Mouse (Mus musculus) hematopoietic stem cell, adult 5-6 weeks (primary cell): ENCODE measurements around the gene Dnmt1. TPM values are rescaled to one million over a fixed set of nuclear protein-coding genes. Genes with fewer than 3 reads are reported as not detected.
"Not testable (repeated sequence)": the region's sequence is repeated elsewhere in the genome, so short reads cannot be mapped to it uniquely, and the experiment has no call there.

Experiments
- ATAC-seq, 2 experiments: fragments of 125-278 bp in 1 of 2; replicated peaks in 1 of 2; 2 replicates each; pipeline ENCODE4 v1.8.0; 2016 to 2017; ENCODE audit warnings: inconsistent platforms in 2 of 2, mild to moderate bottlenecking in 2 of 2, moderate number of reproducible peaks in 2 of 2, low read depth in 1 of 2, moderate TSS enrichment in 1 of 2; ENCODE audit not compliant: low FRiP score in 2 of 2, poor library complexity in 2 of 2, severe bottlenecking in 2 of 2, insufficient read depth in 1 of 2, low TSS enrichment in 1 of 2
- total RNA-seq: library from RNA; stranded (forward); fragments of 172-1452, 232-1000 nt; gene quantifications from 2 replicates; pipeline ENCODE4 v1.2.3, GENCODE M21; 2017

The Dnmt1 gene
- total RNA-seq: 198 and 242 TPM in 2 replicates

GRCm38 (mm10) chr9:20959430-20959938 lies at the start of gene Dnmt1:
TSS of gene Dnmt1 (minus strand) at chr9:20959888.
- no peak for ATAC-seq

- ATAC-seq: no peak
Observed at GRCm38 (mm10) chr9:21008007-21008406, 48.3 kb upstream of the Dnmt1 start.

GRCm38 (mm10) chr9:21007313-21007952 lies 47.7 kb upstream of the Dnmt1 start:
- ATAC-seq: no peak

- ATAC-seq: peak; percentile 81 to 96
Observed at GRCm38 (mm10) chr9:21002627-21003551, 43.2 kb upstream of the Dnmt1 start, which contains the start of gene Mrpl4. TSS of gene Mrpl4 (plus strand) at chr9:21002738.

- no peak for ATAC-seq
Observed at GRCm38 (mm10) chr9:21002270-21002626, 42.6 kb upstream of the Dnmt1 start.

GRCm38 (mm10) chr9:21001651-21002200 lies 42.0 kb upstream of the Dnmt1 start:
- ATAC-seq: no peak

- ATAC-seq: no peak
Observed at GRCm38 (mm10) chr9:21000811-21001210, 41.1 kb upstream of the Dnmt1 start.

- ATAC-seq: not testable (repeated sequence)
Observed at GRCm38 (mm10) chr9:20998337-20998736, 38.6 kb upstream of the Dnmt1 start.

- ATAC-seq: peak; percentile 50 to 64
Observed at GRCm38 (mm10) chr9:20997065-20997464, 37.4 kb upstream of the Dnmt1 start.

GRCm38 (mm10) chr9:20995069-20995468 lies 35.4 kb upstream of the Dnmt1 start:
- ATAC-seq: no peak

GRCm38 (mm10) chr9:20993165-20993898 lies 33.6 kb upstream of the Dnmt1 start:
- ATAC-seq: no peak

- no peak for ATAC-seq
Observed at GRCm38 (mm10) chr9:20991587-20991986, 31.9 kb upstream of the Dnmt1 start.

GRCm38 (mm10) chr9:20990861-20991260 lies 31.2 kb upstream of the Dnmt1 start:
- peak in 1 of 2 experiments; percentile 14; a peak in 1 of 4 replicates for ATAC-seq

- ATAC-seq: no peak
Observed at GRCm38 (mm10) chr9:20987953-20988352, 28.3 kb upstream of the Dnmt1 start.

GRCm38 (mm10) chr9:20986952-20987686 lies 27.4 kb upstream of the Dnmt1 start:
- ATAC-seq: no peak

- no peak for ATAC-seq
Observed at GRCm38 (mm10) chr9:20983169-20983568, 23.5 kb upstream of the Dnmt1 start.

- ATAC-seq: no peak
Observed at GRCm38 (mm10) chr9:20982171-20982570, 22.5 kb upstream of the Dnmt1 start.
